Mouse (Mus musculus): ENCODE data around the gene Dag1. TPM values are rescaled to one million over a fixed set of nuclear protein-coding genes. Genes with fewer than 3 reads are reported as not detected.

Dag1 gene
- polyA plus RNA-seq, 1 experiment from 2014 or later: 163 TPM

DNA sequence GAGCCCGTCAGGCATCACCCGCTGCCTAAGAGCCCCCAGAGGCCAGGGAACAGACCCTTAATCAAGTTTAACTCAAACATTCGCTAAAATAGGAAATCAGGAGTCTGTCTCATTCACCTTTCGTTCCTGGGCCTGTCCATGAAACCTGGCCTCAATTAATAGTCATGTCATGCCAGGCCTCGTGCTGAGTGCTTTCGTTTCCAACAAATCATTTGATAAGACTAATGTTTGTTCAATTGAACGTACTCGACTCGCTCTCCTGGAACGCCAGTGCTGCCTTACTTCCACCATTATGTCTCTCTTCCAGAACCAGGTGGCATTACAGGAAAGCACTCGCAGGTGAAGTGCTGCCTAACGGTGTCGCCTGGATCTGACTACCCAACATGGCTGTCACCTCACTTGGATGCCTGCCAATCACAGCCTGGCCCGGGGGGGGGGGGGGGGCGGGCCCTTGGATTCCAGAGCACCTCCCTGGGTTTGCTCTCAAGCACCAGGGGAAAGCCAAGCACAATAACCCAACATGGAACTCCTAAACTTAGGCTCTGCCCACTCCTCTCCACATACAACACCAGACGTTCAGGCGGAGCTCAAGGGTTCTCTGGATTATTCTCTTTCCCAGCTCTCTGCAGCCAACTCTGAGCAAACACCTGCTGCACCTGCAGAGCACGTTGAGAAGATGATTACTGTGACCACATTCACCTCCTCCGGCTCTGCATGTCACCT, 88.5 kb downstream of the Dag1 start:
- ATAC-seq (ENCODE audit: low FRiP score, low TSS enrichment): no peak
- H3K4me3 ChIP-seq (ENCODE audit: low read length): no peak overlapping the region
- no peaks in the 10 kb centered on the region for H3K9me3 ChIP-seq (ENCODE audit: low read length)
- no peaks in the 10 kb centered on the region for H3K36me3 ChIP-seq (ENCODE audit: insufficient read depth, low read length)
- no peak overlapping the region for H3K9ac ChIP-seq (replicated peaks; ENCODE audit: low read length)
- 64% methylated on average over 19 of the region's 19 CpGs for WGBS
- peaks cover 7% of the 10 kb centered on the region; the same call in 1 of the 2 replicates for H3K4me1 ChIP-seq (ENCODE audit: insufficient read depth, low read length)
- no peak overlapping the region for H3K4me2 ChIP-seq (replicated peaks; ENCODE audit: low read depth, low read length)
- H3K27ac ChIP-seq (ENCODE audit: low read length): no peak overlapping the region
- no peaks in the 10 kb centered on the region for H3K27me3 ChIP-seq (ENCODE audit: insufficient read depth, low read length)

DNA sequence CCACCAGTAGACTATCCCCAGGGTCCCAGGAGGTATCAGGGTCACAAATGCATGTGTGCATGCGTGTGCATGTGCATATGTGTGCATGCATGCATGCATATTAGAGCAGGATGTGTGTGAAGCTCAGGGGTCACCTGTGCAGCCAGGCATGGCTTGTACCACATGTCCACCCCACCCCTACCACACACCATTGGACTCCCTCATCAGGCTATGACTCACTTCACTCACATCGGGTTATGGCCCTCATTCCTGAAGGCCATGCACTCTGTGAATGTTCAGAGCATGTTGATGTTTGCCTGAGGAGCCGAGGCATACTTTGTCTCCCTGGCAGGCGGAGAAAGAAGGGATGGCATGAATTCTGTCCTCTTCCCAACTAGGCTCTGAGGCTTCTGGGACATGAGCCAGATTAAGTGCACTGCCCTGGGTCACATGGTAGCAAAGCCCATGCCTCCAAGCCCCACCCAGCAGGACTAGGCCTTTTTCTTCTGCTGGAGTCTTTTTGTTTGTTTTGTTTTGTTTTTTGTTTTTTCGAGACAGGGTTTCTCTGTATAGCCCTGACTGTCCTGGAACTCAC, 90.9 kb downstream of the Dag1 start:
- peaks cover 7% of the 10 kb centered on the region; the same call in 1 of the 2 replicates for H3K4me1 ChIP-seq (ENCODE audit: insufficient read depth, low read length)
- 68% methylated on average over 5 of the region's 5 CpGs for WGBS
- no peak for ATAC-seq (ENCODE audit: low FRiP score, low TSS enrichment)
- no peak overlapping the region for H3K4me2 ChIP-seq (replicated peaks; ENCODE audit: low read depth, low read length)
- H3K9me3 ChIP-seq (ENCODE audit: low read length): peaks cover 5% of the 10 kb centered on the region; the same call in 1 of the 2 replicates
- H3K27ac ChIP-seq (ENCODE audit: low read length): no peak overlapping the region
- no peak overlapping the region for H3K9ac ChIP-seq (replicated peaks; ENCODE audit: low read length)
- no peak overlapping the region for H3K4me3 ChIP-seq (ENCODE audit: low read length)
- H3K27me3 ChIP-seq (ENCODE audit: insufficient read depth, low read length): no peaks in the 10 kb centered on the region
- H3K36me3 ChIP-seq (ENCODE audit: insufficient read depth, low read length): no peaks in the 10 kb centered on the region

DNA sequence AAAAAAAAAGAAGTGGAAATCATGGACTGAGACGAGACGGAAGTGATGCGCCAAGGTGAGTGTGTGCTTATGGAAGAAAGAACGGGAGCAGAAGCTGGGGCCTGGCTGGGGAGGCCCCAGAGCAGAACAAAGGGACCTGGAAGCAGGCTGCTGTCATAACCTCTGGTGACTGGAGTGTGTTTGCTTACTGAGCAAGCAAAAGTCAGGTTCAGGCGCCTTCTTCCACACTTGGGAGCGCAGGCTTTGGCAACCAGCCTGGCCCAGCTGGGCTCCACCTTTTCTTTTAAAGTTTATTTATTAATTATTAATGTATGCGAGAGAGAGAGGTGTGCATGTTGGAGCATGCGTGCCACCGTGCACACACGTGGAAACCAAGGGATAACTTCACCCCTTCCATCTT, 94.0 kb downstream of the Dag1 start:
- Histone ChIP-seq H3K4me3 (ENCODE audit: low read length) (no peak overlapping the region), H3K9me3 (ENCODE audit: low read length) (peaks cover 5% of the 10 kb centered on the region; the same call in 1 of the 2 replicates), H3K27me3 (ENCODE audit: insufficient read depth, low read length) (no peaks in the 10 kb centered on the region), H3K27ac (ENCODE audit: low read length) (no peak overlapping the region), H3K4me1 (ENCODE audit: insufficient read depth, low read length) (peaks cover 7% of the 10 kb centered on the region; the same call in 1 of the 2 replicates), H3K9ac (replicated peaks; ENCODE audit: low read length) (no peak overlapping the region), H3K4me2 (replicated peaks; ENCODE audit: low read depth, low read length) (no peak overlapping the region), H3K36me3 (ENCODE audit: insufficient read depth, low read length) (no peaks in the 10 kb centered on the region)
- ATAC-seq (ENCODE audit: low FRiP score, low TSS enrichment): no peak
- 78% methylated on average over 10 of the region's 10 CpGs for WGBS

DNA sequence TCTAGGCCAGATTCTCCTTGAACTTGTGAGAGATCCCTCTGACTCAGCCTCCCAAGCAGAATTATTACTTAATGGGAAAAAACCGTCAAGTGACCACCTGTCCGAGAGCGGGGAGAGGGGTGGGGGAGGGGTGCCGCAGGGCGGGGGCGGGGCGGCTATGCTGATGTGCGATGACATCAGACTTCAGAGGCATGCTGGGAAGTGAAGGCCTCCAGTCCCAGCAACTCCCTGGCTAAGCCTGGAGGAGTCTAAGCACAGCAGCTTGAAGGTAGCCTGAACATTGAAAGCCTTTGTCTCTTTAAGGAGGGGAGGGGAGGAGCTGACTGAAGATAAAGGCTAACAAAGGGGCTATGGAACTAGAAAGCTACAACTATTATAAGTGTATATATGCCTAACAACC, 98.6 kb downstream of the Dag1 start:
- ATAC-seq (ENCODE audit: low FRiP score, low TSS enrichment): no peak
- no peak overlapping the region for H3K27ac ChIP-seq (ENCODE audit: low read length)
- H3K4me2 ChIP-seq (replicated peaks; ENCODE audit: low read depth, low read length): no peak overlapping the region
- no peaks in the 10 kb centered on the region for H3K36me3 ChIP-seq (ENCODE audit: insufficient read depth, low read length)
- H3K27me3 ChIP-seq (ENCODE audit: insufficient read depth, low read length): no peaks in the 10 kb centered on the region
- no peak overlapping the region for H3K9ac ChIP-seq (replicated peaks; ENCODE audit: low read length)
- 56% methylated on average over 8 of the region's 8 CpGs for WGBS
- H3K9me3 ChIP-seq (ENCODE audit: low read length): peaks cover 5% of the 10 kb centered on the region; the same call in 1 of the 2 replicates
- no peaks in the 10 kb centered on the region for H3K4me1 ChIP-seq (ENCODE audit: insufficient read depth, low read length)
- no peak overlapping the region for H3K4me3 ChIP-seq (ENCODE audit: low read length)

DNA sequence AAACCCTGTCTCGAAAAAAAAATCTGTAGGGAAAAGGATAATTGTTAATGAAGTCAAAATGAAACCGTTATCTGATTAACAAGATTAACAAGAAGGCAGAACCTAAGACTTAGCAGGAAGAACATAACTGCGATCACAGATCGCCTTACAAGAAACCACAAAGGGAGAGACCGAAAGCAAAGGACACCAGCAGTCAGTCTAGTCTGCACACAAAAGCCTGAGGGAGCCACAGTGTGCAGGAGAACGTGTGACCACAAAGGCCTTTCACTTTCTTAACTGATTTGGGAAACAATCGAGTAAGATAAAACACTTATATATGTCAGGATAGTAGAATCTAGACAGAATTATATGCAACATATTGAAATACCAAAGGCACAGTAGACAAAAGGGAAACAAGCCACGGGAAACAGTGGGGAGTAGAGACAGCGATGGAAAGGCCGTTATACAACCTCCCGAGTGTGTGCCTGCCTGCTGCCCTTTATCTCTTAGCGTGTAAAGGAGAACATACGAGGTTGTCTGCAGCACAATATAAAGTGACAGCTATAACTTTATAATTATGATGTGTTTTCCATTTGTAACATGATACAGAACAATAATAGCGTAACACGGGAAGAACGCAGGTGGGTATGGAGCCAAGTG, 100.0 kb downstream of the Dag1 start:
- Histone ChIP-seq H3K9me3 (ENCODE audit: low read length) (peaks cover 5% of the 10 kb centered on the region; the same call in 1 of the 2 replicates), H3K36me3 (ENCODE audit: insufficient read depth, low read length) (no peaks in the 10 kb centered on the region), H3K4me2 (replicated peaks; ENCODE audit: low read depth, low read length) (no peak overlapping the region), H3K4me3 (ENCODE audit: low read length) (no peak overlapping the region), H3K27ac (ENCODE audit: low read length) (no peak overlapping the region), H3K9ac (replicated peaks; ENCODE audit: low read length) (no peak overlapping the region), H3K27me3 (ENCODE audit: insufficient read depth, low read length) (no peaks in the 10 kb centered on the region), H3K4me1 (ENCODE audit: insufficient read depth, low read length) (no peaks in the 10 kb centered on the region)
- no peak for ATAC-seq (ENCODE audit: low FRiP score, low TSS enrichment)
- 80% methylated on average over 16 of the region's 16 CpGs for WGBS

DNA sequence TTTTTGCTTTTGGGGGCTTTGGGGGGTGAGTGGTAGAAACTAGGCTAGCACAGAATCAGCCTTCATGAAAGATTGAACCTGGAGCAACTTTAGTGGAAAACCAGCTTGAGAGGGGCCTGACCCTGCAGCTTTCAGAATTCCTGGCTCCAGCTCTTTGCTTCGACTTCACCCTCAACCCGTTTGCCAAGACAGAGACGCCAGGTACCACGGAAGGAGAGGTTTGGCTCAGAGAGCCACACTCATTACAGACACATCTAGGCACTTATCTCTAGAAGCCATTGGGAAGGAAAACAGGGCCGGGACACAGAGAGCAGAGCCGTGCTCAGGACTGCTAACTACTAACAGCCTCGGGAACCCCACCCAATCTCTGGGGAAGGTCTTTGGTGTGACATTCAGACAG, 105.9 kb downstream of the Dag1 start:
- Histone ChIP-seq H3K4me2 (replicated peaks; ENCODE audit: low read depth, low read length) (no peak overlapping the region), H3K27ac (ENCODE audit: low read length) (no peak overlapping the region), H3K36me3 (ENCODE audit: insufficient read depth, low read length) (no peaks in the 10 kb centered on the region), H3K4me3 (ENCODE audit: low read length) (no peak overlapping the region), H3K27me3 (ENCODE audit: insufficient read depth, low read length) (no peaks in the 10 kb centered on the region), H3K9me3 (ENCODE audit: low read length) (no peaks in the 10 kb centered on the region), H3K9ac (replicated peaks; ENCODE audit: low read length) (no peak overlapping the region), H3K4me1 (ENCODE audit: insufficient read depth, low read length) (no peaks in the 10 kb centered on the region)
- WGBS: 67% methylated on average over 7 of the region's 7 CpGs
- ATAC-seq (ENCODE audit: low FRiP score, low TSS enrichment): no peak

DNA sequence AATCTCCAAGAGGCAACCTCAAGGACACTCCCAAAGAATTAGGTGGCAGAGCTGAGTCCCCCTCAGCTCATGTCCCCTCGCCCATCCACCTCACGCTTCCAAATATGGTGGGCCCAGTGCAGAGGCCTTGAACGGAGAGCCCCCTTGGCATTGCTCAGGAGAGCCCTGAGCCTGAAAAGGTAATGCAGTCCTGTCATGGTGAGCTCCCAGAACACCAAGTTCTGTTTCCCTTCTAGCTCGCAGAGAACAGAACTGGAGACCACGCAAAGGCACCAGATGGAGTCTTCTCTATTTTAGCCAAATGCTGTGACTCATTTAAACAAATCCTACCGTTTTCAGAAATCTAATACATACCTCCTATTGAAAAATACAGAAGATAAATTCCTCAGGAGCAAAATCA, 106.3 kb downstream of the Dag1 start:
- Histone ChIP-seq H3K4me1 (ENCODE audit: insufficient read depth, low read length) (no peaks in the 10 kb centered on the region), H3K4me3 (ENCODE audit: low read length) (no peak overlapping the region), H3K27me3 (ENCODE audit: insufficient read depth, low read length) (no peaks in the 10 kb centered on the region), H3K9me3 (ENCODE audit: low read length) (no peaks in the 10 kb centered on the region), H3K27ac (ENCODE audit: low read length) (no peak overlapping the region), H3K9ac (replicated peaks; ENCODE audit: low read length) (no peak overlapping the region), H3K4me2 (replicated peaks; ENCODE audit: low read depth, low read length) (no peak overlapping the region), H3K36me3 (ENCODE audit: insufficient read depth, low read length) (no peaks in the 10 kb centered on the region)
- 85% methylated on average over 6 of the region's 6 CpGs for WGBS
- ATAC-seq (ENCODE audit: low FRiP score, low TSS enrichment): no peak

DNA sequence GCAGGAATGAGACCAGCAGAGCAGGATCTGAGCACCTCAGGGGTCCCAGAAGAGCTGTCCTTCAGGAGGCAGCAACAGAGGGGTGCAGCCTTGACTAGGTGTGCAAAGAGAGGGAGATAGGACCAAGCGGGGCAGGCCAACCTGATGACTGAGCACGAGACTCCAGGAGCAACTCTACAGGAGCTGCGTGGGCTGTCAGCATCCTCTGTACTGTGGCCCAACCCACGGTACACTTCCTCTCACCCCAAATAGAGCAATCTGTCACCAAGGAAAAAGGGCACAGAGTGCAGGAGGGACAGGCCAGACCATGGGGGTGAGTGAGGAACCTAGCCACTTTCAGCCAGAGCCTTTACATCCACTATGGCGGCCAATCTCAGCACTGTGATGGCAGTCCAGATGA, 107.0 kb downstream of the Dag1 start:
- Histone ChIP-seq H3K27ac (ENCODE audit: low read length) (no peak overlapping the region), H3K4me2 (replicated peaks; ENCODE audit: low read depth, low read length) (no peak overlapping the region), H3K4me3 (ENCODE audit: low read length) (no peak overlapping the region), H3K36me3 (ENCODE audit: insufficient read depth, low read length) (no peaks in the 10 kb centered on the region), H3K27me3 (ENCODE audit: insufficient read depth, low read length) (no peaks in the 10 kb centered on the region), H3K4me1 (ENCODE audit: insufficient read depth, low read length) (no peaks in the 10 kb centered on the region), H3K9ac (replicated peaks; ENCODE audit: low read length) (no peak overlapping the region), H3K9me3 (ENCODE audit: low read length) (no peaks in the 10 kb centered on the region)
- WGBS: 77% methylated on average over 5 of the region's 5 CpGs
- no peak for ATAC-seq (ENCODE audit: low FRiP score, low TSS enrichment)

DNA sequence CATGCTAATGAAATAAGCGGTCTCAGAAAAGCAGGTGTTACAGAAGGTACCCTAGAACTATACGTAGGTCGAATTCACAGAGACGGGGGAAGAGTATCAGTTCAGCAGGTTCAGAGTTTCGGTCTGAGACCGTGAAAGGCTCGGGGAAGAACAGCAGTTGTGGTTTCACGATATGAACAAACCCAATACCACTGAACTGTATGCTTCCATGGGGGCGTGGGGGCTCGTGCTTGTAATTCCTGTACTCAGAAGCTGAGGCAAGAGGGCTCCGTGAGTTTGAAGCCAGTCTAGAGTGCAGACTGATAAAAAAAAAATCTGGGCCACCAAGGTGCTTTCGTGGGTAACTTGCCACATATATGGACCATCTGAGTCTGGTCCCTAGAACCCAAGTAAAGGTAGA, 108.9 kb downstream of the Dag1 start:
- H3K27me3 ChIP-seq (ENCODE audit: insufficient read depth, low read length): no peaks in the 10 kb centered on the region
- H3K36me3 ChIP-seq (ENCODE audit: insufficient read depth, low read length): no peaks in the 10 kb centered on the region
- H3K4me1 ChIP-seq (ENCODE audit: insufficient read depth, low read length): no peaks in the 10 kb centered on the region
- H3K9ac ChIP-seq (replicated peaks; ENCODE audit: low read length): no peak overlapping the region
- H3K4me2 ChIP-seq (replicated peaks; ENCODE audit: low read depth, low read length): no peak overlapping the region
- H3K4me3 ChIP-seq (ENCODE audit: low read length): no peak overlapping the region
- ATAC-seq (ENCODE audit: low FRiP score, low TSS enrichment): no peak
- H3K9me3 ChIP-seq (ENCODE audit: low read length): no peaks in the 10 kb centered on the region; the same call in 1 of the 2 replicates
- WGBS: 92% methylated on average over 12 of the region's 12 CpGs
- no peak overlapping the region for H3K27ac ChIP-seq (ENCODE audit: low read length)

Data from kidney, embryonic 16.5 days (tissue).